Mouse (Mus musculus): Measurements from ENCODE around the gene Fam129c. TPM values are rescaled to one million over a fixed set of nuclear protein-coding genes. Genes with fewer than 3 reads are reported as not detected.

Fam129c gene
- polyA plus RNA-seq, 1 experiment from 2014 or later = 3.6 TPM

GRCm38 (mm10) chr8:71604021-71604420 is 6.6 kb downstream of the Fam129c start:
- no peak overlapping the region for H3K4me3 ChIP-seq (ENCODE audit: low read depth, low read length)
- peaks cover 34% of the 10 kb centered on the region for H3K27me3 ChIP-seq (ENCODE audit: control insufficient read depth, insufficient read depth, low read length)
- H3K9me3 ChIP-seq (ENCODE audit: control insufficient read depth, low read length) = no peaks in the 10 kb centered on the region
- no peak for ATAC-seq (ENCODE audit: low FRiP score)
- WGBS = 55% methylated on average over 7 of the region's 7 CpGs
- H3K27ac ChIP-seq (ENCODE audit: low read depth, low read length) = no peak overlapping the region
- DNase-seq (ENCODE audit: low spot score) = no peak
- no peak overlapping the region for H3K9ac ChIP-seq (ENCODE audit: low read depth, low read length)
- H3K4me2 ChIP-seq (replicated peaks; ENCODE audit: low read depth, low read length) = no peak overlapping the region
- peaks cover 5% of the 10 kb centered on the region; the same call in 1 of the 2 replicates for H3K4me1 ChIP-seq (replicated peaks; ENCODE audit: control insufficient read depth, insufficient read depth, low read length)
- no peaks in the 10 kb centered on the region for H3K36me3 ChIP-seq (ENCODE audit: control insufficient read depth, insufficient read depth, low read length)

GRCm38 (mm10) chr8:71610822-71611651 is 13.6 kb downstream of the Fam129c start, which contains the start of gene Colgalt1:
Colgalt1 (plus strand) TSS chr8:71610998.
- Histone ChIP-seq H3K27ac (ENCODE audit: low read depth, low read length) (peak within 1 kb of the TSS; percentile 83), H3K9ac (ENCODE audit: low read depth, low read length) (peak within 1 kb of the TSS; percentile 91), H3K36me3 (ENCODE audit: control insufficient read depth, insufficient read depth, low read length) (no peaks in the 10 kb centered on the region), H3K4me3 (ENCODE audit: low read depth, low read length) (peak within 1 kb of the TSS; percentile 92), H3K27me3 (ENCODE audit: control insufficient read depth, insufficient read depth, low read length) (no peaks in the 10 kb centered on the region), H3K4me1 (replicated peaks; ENCODE audit: control insufficient read depth, insufficient read depth, low read length) (0 out of 2 replicates have a peak, but pooled peaks cover 3% of the 10 kb centered on the region), H3K9me3 (ENCODE audit: control insufficient read depth, low read length) (no peaks in the 10 kb centered on the region), H3K4me2 (replicated peaks; ENCODE audit: low read depth, low read length) (peak within 1 kb of the TSS; percentile 60)
- peak; percentile 99 for ATAC-seq (ENCODE audit: low FRiP score)
- under 1% methylated on average over 80 of the region's 82 CpGs for WGBS
- DNase-seq (ENCODE audit: low spot score) = peak; percentile 97

DNA sequence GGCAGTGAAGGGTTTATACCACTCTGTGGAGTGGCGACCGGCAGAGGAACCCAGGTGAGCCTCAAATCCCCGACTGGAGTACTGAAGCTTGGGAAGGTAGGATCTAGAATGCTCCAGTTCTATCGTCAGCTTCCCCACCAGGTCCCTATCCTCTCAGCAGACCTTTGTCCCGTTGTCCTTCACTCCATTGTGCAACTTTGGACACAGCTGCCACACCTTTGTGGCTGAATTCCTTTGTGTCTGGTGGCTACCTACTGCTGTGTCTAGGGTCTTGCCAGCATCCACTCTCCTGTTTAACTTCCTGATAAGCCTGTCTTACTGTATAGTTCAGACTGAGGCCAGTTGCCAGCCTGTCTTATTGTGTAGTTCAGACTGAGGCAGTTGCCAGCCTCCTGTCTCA is 14.7 kb downstream of the Fam129c start:
- H3K27ac ChIP-seq (ENCODE audit: low read depth, low read length) = no peak overlapping the region
- H3K4me2 ChIP-seq (replicated peaks; ENCODE audit: low read depth, low read length) = peak overlapping the region; percentile 60
- peaks cover 3% of the 10 kb centered on the region; the same call in 1 of the 2 replicates for H3K36me3 ChIP-seq (ENCODE audit: control insufficient read depth, insufficient read depth, low read length)
- peak overlapping the region; percentile 91 for H3K9ac ChIP-seq (ENCODE audit: low read depth, low read length)
- no peak for ATAC-seq (ENCODE audit: low FRiP score)
- no peak for DNase-seq (ENCODE audit: low spot score)
- H3K4me1 ChIP-seq (replicated peaks; ENCODE audit: control insufficient read depth, insufficient read depth, low read length) = 0 out of 2 replicates have a peak, but pooled peaks cover 3% of the 10 kb centered on the region
- H3K9me3 ChIP-seq (ENCODE audit: control insufficient read depth, low read length) = no peaks in the 10 kb centered on the region
- peak overlapping the region; percentile 92 for H3K4me3 ChIP-seq (ENCODE audit: low read depth, low read length)
- H3K27me3 ChIP-seq (ENCODE audit: control insufficient read depth, insufficient read depth, low read length) = no peaks in the 10 kb centered on the region
- WGBS = 42% methylated on average over 5 of the region's 5 CpGs

DNA sequence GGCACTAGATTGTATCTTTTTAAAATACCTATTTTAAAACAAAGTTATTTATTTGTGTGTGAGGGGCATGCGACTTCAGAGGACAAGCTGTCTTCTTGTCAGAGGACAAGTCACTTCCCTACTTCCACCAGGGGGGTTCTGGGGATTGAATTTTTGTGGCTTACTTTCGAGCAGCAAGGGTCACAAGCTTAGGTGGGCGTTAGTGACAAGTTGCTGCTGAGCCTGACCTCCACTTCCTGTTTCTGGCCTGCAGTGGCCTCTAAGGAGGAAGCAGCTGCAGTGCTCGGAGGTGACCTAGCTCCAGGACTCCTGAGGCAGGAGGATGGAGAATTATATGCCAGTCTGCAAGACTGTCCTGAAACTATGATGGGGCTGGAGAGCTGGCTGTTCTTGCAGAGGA is 16.0 kb downstream of the Fam129c start:
- 72% methylated on average over 4 of the region's 4 CpGs for WGBS
- no peaks in the 10 kb centered on the region for H3K9me3 ChIP-seq (ENCODE audit: control insufficient read depth, low read length)
- no peak overlapping the region for H3K4me3 ChIP-seq (ENCODE audit: low read depth, low read length)
- no peak for DNase-seq (ENCODE audit: low spot score)
- no peak overlapping the region for H3K4me2 ChIP-seq (replicated peaks; ENCODE audit: low read depth, low read length)
- ATAC-seq (ENCODE audit: low FRiP score) = no peak
- H3K4me1 ChIP-seq (replicated peaks; ENCODE audit: control insufficient read depth, insufficient read depth, low read length) = 0 out of 2 replicates have a peak, but pooled peaks cover 3% of the 10 kb centered on the region
- no peak overlapping the region for H3K9ac ChIP-seq (ENCODE audit: low read depth, low read length)
- H3K36me3 ChIP-seq (ENCODE audit: control insufficient read depth, insufficient read depth, low read length) = peaks cover 10% of the 10 kb centered on the region
- H3K27me3 ChIP-seq (ENCODE audit: control insufficient read depth, insufficient read depth, low read length) = no peaks in the 10 kb centered on the region
- no peak overlapping the region for H3K27ac ChIP-seq (ENCODE audit: low read depth, low read length)

DNA sequence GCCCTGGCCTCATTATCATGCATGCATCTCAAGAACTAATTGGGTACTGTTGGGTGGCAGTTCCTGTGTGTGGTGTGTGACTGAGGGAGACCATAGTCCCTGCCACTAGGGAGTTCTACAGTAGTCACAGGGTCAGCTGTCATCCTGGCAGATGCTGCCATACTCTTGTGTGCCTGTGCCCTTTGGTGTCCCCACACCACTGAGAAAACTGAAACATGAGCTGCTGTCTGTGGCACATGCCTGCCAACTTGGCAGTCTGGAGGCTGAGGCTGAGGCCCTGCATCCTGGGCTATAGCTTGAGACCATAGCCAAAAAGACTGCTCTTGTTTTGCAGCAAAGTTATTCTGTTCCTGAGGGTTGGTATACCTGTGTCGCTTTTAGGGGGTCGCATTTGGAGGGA is 22.3 kb downstream of the Fam129c start:
- no peak overlapping the region for H3K9ac ChIP-seq (ENCODE audit: low read depth, low read length)
- no peaks in the 10 kb centered on the region for H3K4me1 ChIP-seq (replicated peaks; ENCODE audit: control insufficient read depth, insufficient read depth, low read length)
- H3K4me2 ChIP-seq (replicated peaks; ENCODE audit: low read depth, low read length) = no peak overlapping the region
- DNase-seq (ENCODE audit: low spot score) = no peak
- H3K4me3 ChIP-seq (ENCODE audit: low read depth, low read length) = no peak overlapping the region
- peaks cover 44% of the 10 kb centered on the region for H3K36me3 ChIP-seq (ENCODE audit: control insufficient read depth, insufficient read depth, low read length)
- H3K27ac ChIP-seq (ENCODE audit: low read depth, low read length) = no peak overlapping the region
- no peak for ATAC-seq (ENCODE audit: low FRiP score)
- no peaks in the 10 kb centered on the region for H3K27me3 ChIP-seq (ENCODE audit: control insufficient read depth, insufficient read depth, low read length)
- H3K9me3 ChIP-seq (ENCODE audit: control insufficient read depth, low read length) = no peaks in the 10 kb centered on the region
- 98% methylated on average over 2 of the region's 2 CpGs for WGBS

GRCm38 (mm10) chr8:71625088-71625487 is 27.6 kb downstream of the Fam129c start:
- no peak for DNase-seq (ENCODE audit: low spot score)
- peaks cover 32% of the 10 kb centered on the region for H3K36me3 ChIP-seq (ENCODE audit: control insufficient read depth, insufficient read depth, low read length)
- H3K27ac ChIP-seq (ENCODE audit: low read depth, low read length) = no peak overlapping the region
- H3K4me2 ChIP-seq (replicated peaks; ENCODE audit: low read depth, low read length) = no peak overlapping the region
- peaks cover 8% of the 10 kb centered on the region for H3K27me3 ChIP-seq (ENCODE audit: control insufficient read depth, insufficient read depth, low read length)
- ATAC-seq (ENCODE audit: low FRiP score) = no peak
- H3K4me3 ChIP-seq (ENCODE audit: low read depth, low read length) = no peak overlapping the region
- H3K9me3 ChIP-seq (ENCODE audit: control insufficient read depth, low read length) = no peaks in the 10 kb centered on the region
- no peak overlapping the region for H3K9ac ChIP-seq (ENCODE audit: low read depth, low read length)
- WGBS = 75% methylated on average over 1 of the region's 1 CpGs
- peaks cover 5% of the 10 kb centered on the region for H3K4me1 ChIP-seq (replicated peaks; ENCODE audit: control insufficient read depth, insufficient read depth, low read length)

GRCm38 (mm10) chr8:71626753-71627152 is 29.3 kb downstream of the Fam129c start:
- Histone ChIP-seq H3K9ac (ENCODE audit: low read depth, low read length) (no peak overlapping the region), H3K27ac (ENCODE audit: low read depth, low read length) (no peak overlapping the region), H3K9me3 (ENCODE audit: control insufficient read depth, low read length) (no peaks in the 10 kb centered on the region), H3K36me3 (ENCODE audit: control insufficient read depth, insufficient read depth, low read length) (peaks cover 20% of the 10 kb centered on the region), H3K4me3 (ENCODE audit: low read depth, low read length) (no peak overlapping the region), H3K4me1 (replicated peaks; ENCODE audit: control insufficient read depth, insufficient read depth, low read length) (peaks cover 5% of the 10 kb centered on the region), H3K27me3 (ENCODE audit: control insufficient read depth, insufficient read depth, low read length) (peaks cover 17% of the 10 kb centered on the region), H3K4me2 (replicated peaks; ENCODE audit: low read depth, low read length) (no peak overlapping the region)
- 86% methylated on average over 9 of the region's 9 CpGs for WGBS
- ATAC-seq (ENCODE audit: low FRiP score) (no peak), DNase-seq (ENCODE audit: low spot score) (no peak)

GRCm38 (mm10) chr8:71627265-71628099 is 30.0 kb downstream of the Fam129c start:
- ATAC-seq (ENCODE audit: low FRiP score) = no peak
- Histone ChIP-seq H3K4me2 (replicated peaks; ENCODE audit: low read depth, low read length) (no peak overlapping the region), H3K4me1 (replicated peaks; ENCODE audit: control insufficient read depth, insufficient read depth, low read length) (peaks cover 5% of the 10 kb centered on the region), H3K27me3 (ENCODE audit: control insufficient read depth, insufficient read depth, low read length) (peaks cover 19% of the 10 kb centered on the region), H3K9ac (ENCODE audit: low read depth, low read length) (no peak overlapping the region), H3K27ac (ENCODE audit: low read depth, low read length) (no peak overlapping the region), H3K4me3 (ENCODE audit: low read depth, low read length) (no peak overlapping the region), H3K36me3 (ENCODE audit: control insufficient read depth, insufficient read depth, low read length) (peaks cover 13% of the 10 kb centered on the region), H3K9me3 (ENCODE audit: control insufficient read depth, low read length) (no peaks in the 10 kb centered on the region)
- WGBS = 52% methylated on average over 9 of the region's 9 CpGs
- DNase-seq (ENCODE audit: low spot score) = no peak
